Mouse (Mus musculus) left cerebral cortex, adult 11 months (tissue): ENCODE measurements at regions not wholly inside any gene's neighbourhood (a gene's known extent, or its start where the extent isn't known, plus 50 kb on each side); places are given as distances from the start of the nearest gene placed in this dataset.

Source experiments
- DNase-seq: peaks from one replicate; pipeline ENCODE4 v3.0.0; 2022; ENCODE audit warnings: low spot score

DNA sequence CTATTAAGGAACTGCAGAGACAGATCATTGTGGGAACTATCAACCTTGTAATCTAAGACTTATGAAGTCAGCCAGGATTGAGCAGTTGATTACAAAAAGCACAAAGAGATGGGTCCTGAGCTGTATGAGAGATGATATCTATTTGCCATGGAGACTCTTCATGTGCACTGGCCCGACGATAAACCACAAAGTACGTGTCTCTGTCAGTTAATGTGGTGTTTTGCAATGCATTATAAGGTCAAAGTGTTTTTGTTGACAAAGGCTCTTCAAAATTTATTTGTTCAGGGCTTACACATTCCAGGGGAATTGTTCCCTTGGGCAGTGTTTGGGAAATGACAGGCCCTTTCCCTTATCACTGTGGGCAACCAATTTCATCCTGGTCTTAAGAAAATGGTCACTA, 65.7 kb upstream of the Thpo start:
- no peak for DNase-seq

- DNase-seq: no peak
Measured at GRCm38 (mm10) chr16:20798115-20798514, 63.8 kb upstream of the Thpo start.

DNA sequence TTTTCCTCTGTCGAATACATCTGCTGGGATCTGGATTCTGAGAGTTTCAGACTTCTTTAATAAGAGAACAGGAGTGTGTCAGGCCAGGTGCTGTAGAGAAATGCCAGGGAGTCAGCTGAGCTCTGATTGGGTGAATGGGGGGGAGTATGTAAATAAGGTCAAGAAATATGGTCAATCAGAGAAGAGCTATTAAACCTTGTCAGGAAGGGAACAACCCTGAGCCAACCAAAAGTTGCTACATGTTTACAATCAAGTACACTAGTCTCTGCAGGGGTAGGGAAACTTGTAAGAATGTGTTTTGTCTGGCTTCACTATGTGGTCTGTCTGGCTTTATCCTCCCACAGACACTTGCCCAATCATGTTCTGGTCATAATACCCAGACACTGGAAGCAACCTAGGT, 60.4 kb upstream of the Thpo start:
- DNase-seq: no peak
